Mouse (Mus musculus) limb, embryonic 11.5 days (tissue): ENCODE results near the gene Rtn2. TPM values are rescaled to one million over a fixed set of nuclear protein-coding genes. Genes with fewer than 3 reads are reported as not detected.

ENCODE experiments used
- ATAC-seq: fragments of 200-750 bp; cut with Nextera tagmentation; 2 replicates; pipeline ENCODE4 v1.8.0; 2017; ENCODE audit warnings: low read depth; ENCODE audit not compliant: insufficient number of reproducible peaks, low FRiP score, low TSS enrichment
- DNase-seq: peaks from one replicate; pipeline ENCODE4 v3.0.0-alpha.2; 2015; ENCODE audit warnings: low spot score
- H3K27ac ChIP-seq: fragments of 300-500 bp; sonication (generic); replicated peaks from 2 replicates; pipeline ENCODE4 v1.5.1; 2014; ENCODE audit warnings: low read depth, mild to moderate bottlenecking, low read length
- H3K27me3 ChIP-seq: fragments of 300-500 bp; sonication (generic); 2 replicates; pipeline ENCODE4 v1.6.1; 2014; ENCODE audit warnings: mild to moderate bottlenecking, low read length, mixed read lengths; ENCODE audit not compliant: control insufficient read depth, insufficient read depth
- H3K36me3 ChIP-seq: fragments of 300-500 bp; sonication (generic); 2 replicates; pipeline ENCODE4 v1.6.1; 2014; ENCODE audit warnings: mild to moderate bottlenecking, low read length, moderate library complexity, mixed read lengths; ENCODE audit not compliant: control insufficient read depth, insufficient read depth
- H3K4me1 ChIP-seq: fragments of 300-500 bp; sonication (generic); 2 replicates; pipeline ENCODE4 v1.6.1; 2014; ENCODE audit warnings: low read length, mixed read lengths; ENCODE audit not compliant: control insufficient read depth, insufficient read depth
- H3K4me2 ChIP-seq: fragments of 300-500 bp; sonication (generic); 2 replicates; pipeline ENCODE4 v1.6.1; 2014; ENCODE audit warnings: low read depth, mild to moderate bottlenecking, moderate library complexity; ENCODE audit not compliant: severe bottlenecking
- H3K4me3 ChIP-seq: fragments of 300-500 bp; sonication (generic); 2 replicates; pipeline ENCODE4 v1.5.1; 2014; ENCODE audit warnings: low read depth, low read length
- H3K9ac ChIP-seq: fragments of 300-500 bp; sonication (generic); 2 replicates; pipeline ENCODE4 v1.6.1; 2014; ENCODE audit warnings: mild to moderate bottlenecking, low read length
- H3K9me3 ChIP-seq: fragments of 300-500 bp; sonication (generic); 2 replicates; pipeline ENCODE4 v1.6.1; 2016; ENCODE audit warnings: low read length; ENCODE audit not compliant: control insufficient read depth
- WGBS: fragments of 180-500 bp; shearing (Covaris S2); extraction: QIAGEN DNeasy Blood & Tissue Kit; methylation state at CpG from one replicate; pipeline ENCODE4 v1.1.7; 2014; 5-methylcytosine and 5-hydroxymethylcytosine counted together
- polyA plus RNA-seq: library from polyadenylated mRNA; unstranded; fragments of >200 nt; fragmentation: Nextera tagmentation; extraction: Ambion mirVana; gene quantifications from 2 replicates; pipeline ENCODE4 v1.2.1, GENCODE M21; 2014

Gene Rtn2
- polyA plus RNA-seq, 1 experiment from 2014 or later: 10.0 TPM

- ATAC-seq: no peak
- no peaks in the 10 kb centered on the region for H3K36me3 ChIP-seq
- peaks cover 8% of the 10 kb centered on the region for H3K27me3 ChIP-seq
- H3K4me3 ChIP-seq: no peak overlapping the region
- no peak for DNase-seq
- 39% methylated on average over 4 of the region's 4 CpGs for WGBS
- H3K9me3 ChIP-seq: no peaks in the 10 kb centered on the region
- H3K4me2 ChIP-seq: no peak overlapping the region
- no peak overlapping the region for H3K27ac ChIP-seq
- H3K4me1 ChIP-seq: peaks cover 9% of the 10 kb centered on the region
- no peak overlapping the region for H3K9ac ChIP-seq
These were observed 29.6 kb downstream of the Rtn2 start for GRCm38 (mm10) chr7:19311991-19312390.

GRCm38 (mm10) chr7:19314033-19314432 is 31.6 kb downstream of the Rtn2 start:
- Histone ChIP-seq H3K4me2 (no peak overlapping the region), H3K36me3 (no peaks in the 10 kb centered on the region), H3K4me3 (no peak overlapping the region), H3K27me3 (no peaks in the 10 kb centered on the region), H3K9me3 (no peaks in the 10 kb centered on the region), H3K4me1 (peaks cover 6% of the 10 kb centered on the region), H3K27ac (no peak overlapping the region), H3K9ac (0 out of 2 replicates have a peak overlapping the region, but pooled peaks have one; percentile 7)
- 55% methylated on average over 5 of the region's 5 CpGs for WGBS
- ATAC-seq (no peak), DNase-seq (no peak)

GRCm38 (mm10) chr7:19316451-19317161 is 34.2 kb downstream of the Rtn2 start:
- no peaks in the 10 kb centered on the region for H3K9me3 ChIP-seq
- no peak overlapping the region for H3K4me2 ChIP-seq
- no peak for DNase-seq
- H3K9ac ChIP-seq: no peak overlapping the region; the same call in 1 of the 2 replicates
- H3K4me1 ChIP-seq: 0 out of 2 replicates have a peak, but pooled peaks cover 7% of the 10 kb centered on the region
- H3K4me3 ChIP-seq: no peak overlapping the region
- H3K27ac ChIP-seq: no peak overlapping the region; the same call in 1 of the 2 replicates
- 0 out of 2 replicates have a peak, but pooled peaks cover 4% of the 10 kb centered on the region for H3K27me3 ChIP-seq
- no peak for ATAC-seq
- WGBS: 61% methylated on average over 14 of the region's 14 CpGs
- no peaks in the 10 kb centered on the region for H3K36me3 ChIP-seq

GRCm38 (mm10) chr7:19318201-19318600 is 35.8 kb downstream of the Rtn2 start:
- 60% methylated on average over 2 of the region's 2 CpGs for WGBS
- no peaks in the 10 kb centered on the region for H3K9me3 ChIP-seq
- no peak overlapping the region for H3K4me3 ChIP-seq
- H3K36me3 ChIP-seq: no peaks in the 10 kb centered on the region
- H3K27ac ChIP-seq: no peak overlapping the region
- H3K4me2 ChIP-seq: no peak overlapping the region
- ATAC-seq (no peak), DNase-seq (no peak)
- 0 out of 2 replicates have a peak, but pooled peaks cover 7% of the 10 kb centered on the region for H3K4me1 ChIP-seq
- peaks cover 9% of the 10 kb centered on the region; the same call in 1 of the 2 replicates for H3K27me3 ChIP-seq
- H3K9ac ChIP-seq: no peak overlapping the region

GRCm38 (mm10) chr7:19318676-19319075 is 36.3 kb downstream of the Rtn2 start:
- Histone ChIP-seq H3K4me1 (0 out of 2 replicates have a peak, but pooled peaks cover 7% of the 10 kb centered on the region), H3K4me2 (no peak overlapping the region), H3K36me3 (no peaks in the 10 kb centered on the region), H3K4me3 (no peak overlapping the region), H3K27ac (no peak overlapping the region), H3K9me3 (no peaks in the 10 kb centered on the region), H3K9ac (no peak overlapping the region), H3K27me3 (peaks cover 9% of the 10 kb centered on the region; the same call in 1 of the 2 replicates)
- DNase-seq: no peak
- WGBS: 82% methylated on average over 7 of the region's 7 CpGs
- ATAC-seq: no peak

GRCm38 (mm10) chr7:19319458-19319857 is 37.0 kb downstream of the Rtn2 start:
- Histone ChIP-seq H3K4me3 (peak overlapping the region; percentile 34), H3K9ac (peak overlapping the region; percentile 57), H3K27me3 (peaks cover 9% of the 10 kb centered on the region; the same call in 1 of the 2 replicates), H3K36me3 (no peaks in the 10 kb centered on the region), H3K4me2 (peak overlapping the region; percentile 83), H3K4me1 (0 out of 2 replicates have a peak, but pooled peaks cover 7% of the 10 kb centered on the region), H3K9me3 (no peaks in the 10 kb centered on the region), H3K27ac (no peak overlapping the region)
- DNase-seq: no peak
- ATAC-seq: peak; percentile 67; the same call in 1 of the 2 replicates
- 13% methylated on average over 9 of the region's 9 CpGs for WGBS

GRCm38 (mm10) chr7:19319906-19320305 is 37.5 kb downstream of the Rtn2 start:
- Histone ChIP-seq H3K27ac (no peak overlapping the region), H3K4me2 (peak overlapping the region; percentile 83), H3K27me3 (peaks cover 9% of the 10 kb centered on the region; the same call in 1 of the 2 replicates), H3K36me3 (no peaks in the 10 kb centered on the region), H3K9ac (peak overlapping the region; percentile 57), H3K4me3 (peak overlapping the region; percentile 34), H3K9me3 (no peaks in the 10 kb centered on the region), H3K4me1 (0 out of 2 replicates have a peak, but pooled peaks cover 7% of the 10 kb centered on the region)
- DNase-seq: peak; percentile 98
- WGBS: 1% methylated on average over 41 of the region's 41 CpGs
- ATAC-seq: peak; percentile 85

- 40% methylated on average over 7 of the region's 7 CpGs for WGBS
- ATAC-seq: no peak
- DNase-seq: no peak
- Histone ChIP-seq H3K4me2 (peak overlapping the region; percentile 83; the same call in 1 of the 2 replicates), H3K27me3 (peaks cover 9% of the 10 kb centered on the region; the same call in 1 of the 2 replicates), H3K36me3 (no peaks in the 10 kb centered on the region), H3K9me3 (no peaks in the 10 kb centered on the region), H3K9ac (no peak overlapping the region), H3K27ac (no peak overlapping the region), H3K4me1 (0 out of 2 replicates have a peak, but pooled peaks cover 7% of the 10 kb centered on the region), H3K4me3 (no peak overlapping the region; the same call in 1 of the 2 replicates)
These were observed 38.2 kb downstream of the Rtn2 start for GRCm38 (mm10) chr7:19320637-19321036.
